Mouse (Mus musculus) cerebellum, adult 18-20 months (tissue): Measurements from ENCODE around the gene Iscu.
"Not testable (repeated sequence)": the region's sequence is repeated elsewhere in the genome, so short reads cannot be mapped to it uniquely, and the experiment has no call there.

Experiments
- DNase-seq, 2 experiments: peaks; one replicate each; pipeline ENCODE4 v3.0.0; 2021

Gene Iscu

DNA sequence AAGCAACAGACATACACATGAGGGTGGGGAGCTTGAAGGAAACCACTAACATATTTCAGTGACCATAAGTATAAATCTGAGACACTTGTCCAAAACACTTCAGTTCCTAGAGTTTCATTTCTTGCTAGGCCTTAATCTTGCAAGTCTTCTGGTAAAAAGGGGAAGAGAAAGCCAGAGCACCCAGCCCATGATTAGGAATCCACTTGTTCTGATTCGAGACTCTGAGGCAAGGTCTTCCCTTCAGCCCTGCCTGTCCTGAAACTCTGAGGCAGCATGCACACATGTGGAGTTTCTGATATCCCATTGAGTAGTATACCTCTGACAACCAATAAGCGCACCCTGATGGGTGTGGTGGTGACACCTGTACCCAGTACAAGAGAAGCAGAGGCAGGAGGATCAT is 11.0 kb upstream of the Iscu start:
- no peak for DNase-seq

DNA sequence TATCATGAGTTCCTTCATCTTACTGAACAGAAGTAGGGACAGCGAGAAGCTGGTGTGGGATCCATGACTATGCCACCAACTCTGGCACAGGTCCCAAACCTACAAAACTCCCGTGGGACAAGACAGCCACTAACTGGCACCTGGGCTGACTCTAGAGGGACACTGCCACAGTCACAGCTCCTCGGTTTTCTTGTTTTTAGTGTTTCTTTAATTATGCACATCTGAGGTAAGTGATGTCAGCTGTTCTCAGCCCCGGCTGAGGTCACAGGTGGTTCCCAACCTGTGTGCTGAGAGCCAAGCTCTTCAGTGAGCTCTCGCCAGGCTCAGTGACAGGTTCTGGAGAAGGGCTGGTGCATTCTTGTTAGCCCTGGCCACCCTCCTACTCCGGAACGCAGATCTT is 8.1 kb upstream of the Iscu start:
- DNase-seq, result no peak

DNA sequence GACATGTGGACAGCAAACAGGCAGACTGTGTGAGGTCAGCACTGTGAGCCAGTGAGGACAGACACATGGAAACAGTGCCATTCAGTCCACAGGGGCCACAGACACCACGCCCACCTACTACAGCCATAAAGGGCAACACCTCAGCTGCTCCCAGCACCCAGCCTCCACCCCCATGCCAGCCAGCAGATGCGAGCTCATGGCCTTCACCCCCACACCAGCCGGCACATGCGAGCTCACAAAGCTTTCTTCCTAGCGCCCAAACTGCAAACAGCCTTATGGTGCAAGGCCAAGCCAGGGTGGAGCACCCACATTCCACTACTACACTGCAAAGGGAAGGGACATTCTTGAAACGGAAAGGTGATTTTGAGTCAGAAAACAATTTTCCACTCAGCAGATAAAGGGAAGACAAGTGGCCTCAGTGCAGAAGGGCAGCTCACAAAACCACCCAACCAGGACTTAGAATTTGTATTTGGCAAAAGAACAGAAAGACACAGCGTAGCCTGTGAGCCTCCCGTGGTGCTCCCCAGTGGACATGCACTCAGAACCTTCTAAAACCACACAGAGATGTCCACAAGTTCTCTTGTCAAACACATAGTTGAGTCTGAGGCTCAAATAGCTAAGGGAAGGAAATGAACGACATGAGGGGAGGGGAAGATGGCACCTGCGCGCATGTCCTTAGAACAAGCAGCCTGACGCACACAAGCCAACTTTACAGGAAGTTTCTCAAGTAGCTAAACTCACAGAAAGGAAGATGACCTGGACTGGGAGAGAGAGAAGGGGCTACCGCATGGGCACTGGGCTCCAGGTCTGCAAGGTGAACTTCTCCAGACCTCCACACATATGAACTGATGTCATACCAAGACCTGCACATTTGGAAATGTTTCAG is 6.7 kb upstream of the Iscu start:
- no peak for DNase-seq

DNA sequence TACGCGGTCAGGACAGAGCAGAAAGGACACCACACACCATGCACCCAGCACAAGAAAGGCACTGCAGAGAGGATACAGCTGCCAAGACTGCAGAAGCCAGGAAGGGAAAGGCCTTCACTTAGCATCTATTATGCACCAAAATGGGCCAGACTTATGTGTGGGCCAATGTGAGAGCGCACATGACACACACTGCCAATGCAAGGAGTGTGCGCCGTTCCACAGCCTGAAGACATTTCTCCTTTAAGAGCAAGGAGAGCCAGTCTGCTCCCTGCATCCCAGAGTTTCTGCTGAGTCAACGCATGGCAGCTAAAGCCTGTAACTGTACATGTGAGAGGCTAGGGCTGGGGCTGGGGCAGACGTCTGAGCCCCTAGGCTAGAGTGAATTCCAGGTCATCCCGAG is 3.7 kb upstream of the Iscu start:
- no peak for DNase-seq

DNA sequence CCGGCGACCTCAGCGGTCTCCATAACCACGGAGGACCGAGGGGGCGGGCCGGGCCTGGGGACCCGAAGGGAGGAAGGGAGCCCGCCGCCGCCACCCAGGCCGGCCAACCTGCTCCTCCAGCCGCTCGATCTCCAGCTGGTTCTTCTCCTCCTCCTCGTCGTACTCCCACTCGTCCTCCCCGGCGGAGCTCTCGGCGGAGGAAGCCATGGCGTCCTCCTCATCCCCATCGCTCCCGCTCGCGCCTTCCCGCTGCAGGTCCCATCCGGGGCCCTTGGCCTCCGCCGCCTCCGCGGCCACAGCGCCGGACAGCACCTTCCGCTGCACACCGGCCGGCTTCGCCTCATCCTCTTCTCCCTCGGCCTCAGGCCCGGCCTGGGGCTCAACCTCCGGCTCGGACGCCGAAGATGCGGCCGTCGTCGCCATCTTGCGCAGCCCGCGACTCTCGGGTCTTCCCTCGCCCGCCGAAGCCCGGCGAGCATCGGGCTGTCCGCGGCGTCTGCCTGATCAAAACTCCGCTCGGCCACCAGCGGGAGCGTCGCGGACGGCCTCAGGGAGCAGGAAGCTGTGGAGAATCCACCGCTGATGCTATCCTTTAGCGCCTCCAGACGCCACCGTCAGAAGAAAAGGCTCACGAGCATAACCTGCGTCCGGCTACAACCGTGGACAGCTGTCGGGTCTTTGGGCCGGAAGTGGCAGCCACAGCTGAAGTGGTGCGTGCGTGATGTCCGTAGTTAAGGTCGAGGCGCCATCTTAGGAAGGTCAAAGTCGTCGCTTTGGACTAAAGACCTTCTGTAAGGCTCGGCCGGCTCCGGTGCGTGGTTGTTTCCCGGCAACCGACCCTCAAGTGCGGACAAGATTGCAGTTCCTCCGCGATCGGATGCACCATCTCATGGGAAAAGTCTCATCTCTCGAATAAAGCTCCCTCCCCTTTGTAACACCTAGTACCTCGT is 1.1 kb upstream of the Iscu start:
- DNase-seq, result peak; percentile 85 to 86

DNA sequence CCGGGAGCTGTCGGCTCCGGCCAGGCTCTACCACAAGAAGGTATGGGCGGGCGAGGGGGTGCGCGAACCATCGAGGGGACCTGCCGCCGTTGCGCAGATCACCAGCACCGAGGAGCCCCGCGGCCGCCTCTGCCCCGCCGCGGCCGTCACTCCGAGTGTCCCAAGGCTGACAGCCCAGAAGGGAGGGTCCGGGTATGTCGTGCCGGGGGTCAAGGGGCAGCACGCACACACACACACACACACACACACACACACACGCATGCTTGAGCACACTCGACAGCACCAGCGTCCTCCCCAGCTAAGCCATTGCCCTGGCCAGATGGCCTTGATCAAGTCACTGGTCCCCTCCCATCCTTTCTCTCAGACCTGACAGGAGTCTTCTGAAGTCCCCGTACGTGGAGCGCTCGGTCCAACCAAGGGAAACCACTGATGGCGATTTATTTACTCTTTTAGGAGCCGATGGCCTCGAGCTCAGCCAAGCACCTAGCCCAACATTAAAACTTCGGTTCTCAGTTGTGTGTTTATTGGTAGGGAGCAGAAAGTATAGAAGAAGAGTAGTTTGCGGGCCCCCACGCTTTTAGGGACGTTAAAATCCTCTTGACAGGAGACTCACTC is 464 bp downstream of the Iscu start:
- no peak for DNase-seq

DNA sequence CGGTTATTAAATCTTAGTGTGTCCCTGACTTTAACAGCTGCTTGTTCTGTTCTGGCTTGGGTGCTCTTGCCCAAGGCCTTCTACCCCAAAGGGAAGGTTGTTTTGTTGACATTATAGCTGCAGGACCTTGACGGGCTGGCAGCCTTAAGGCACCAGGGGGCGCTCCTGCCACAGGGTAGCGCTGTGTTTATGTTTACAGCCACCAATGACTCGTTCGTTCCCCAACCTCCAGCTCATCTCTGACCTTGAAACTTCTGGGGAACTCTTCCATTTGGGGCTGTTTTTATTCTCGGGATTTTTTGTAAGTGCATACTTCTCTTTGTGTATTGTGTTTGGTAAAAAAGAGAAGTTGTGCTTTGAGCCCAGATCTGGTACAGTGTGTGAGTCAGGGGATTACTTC is 1.1 kb downstream of the Iscu start:
- DNase-seq, result peak; percentile 76 to 82

DNA sequence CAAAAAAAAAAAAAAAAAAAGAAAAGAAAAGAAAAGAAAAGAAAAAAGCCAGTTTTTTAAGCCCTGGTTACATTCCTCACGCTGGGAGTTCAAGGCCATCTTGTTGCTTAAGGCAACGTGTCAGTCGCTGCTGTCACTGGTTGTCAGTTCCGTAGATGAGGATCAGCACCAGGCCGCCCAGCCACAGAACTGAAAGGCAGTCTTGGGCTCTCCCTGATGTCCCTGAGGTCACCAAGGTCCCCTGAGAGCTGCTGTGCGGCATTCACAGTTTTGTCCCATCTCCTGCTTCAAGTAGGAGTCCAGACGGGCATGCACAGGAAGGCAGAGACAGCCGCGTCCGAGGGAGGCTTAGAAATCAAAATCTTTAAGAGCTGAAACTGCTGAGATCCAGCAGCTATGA is 3.0 kb downstream of the Iscu start:
- no peak for DNase-seq

DNA sequence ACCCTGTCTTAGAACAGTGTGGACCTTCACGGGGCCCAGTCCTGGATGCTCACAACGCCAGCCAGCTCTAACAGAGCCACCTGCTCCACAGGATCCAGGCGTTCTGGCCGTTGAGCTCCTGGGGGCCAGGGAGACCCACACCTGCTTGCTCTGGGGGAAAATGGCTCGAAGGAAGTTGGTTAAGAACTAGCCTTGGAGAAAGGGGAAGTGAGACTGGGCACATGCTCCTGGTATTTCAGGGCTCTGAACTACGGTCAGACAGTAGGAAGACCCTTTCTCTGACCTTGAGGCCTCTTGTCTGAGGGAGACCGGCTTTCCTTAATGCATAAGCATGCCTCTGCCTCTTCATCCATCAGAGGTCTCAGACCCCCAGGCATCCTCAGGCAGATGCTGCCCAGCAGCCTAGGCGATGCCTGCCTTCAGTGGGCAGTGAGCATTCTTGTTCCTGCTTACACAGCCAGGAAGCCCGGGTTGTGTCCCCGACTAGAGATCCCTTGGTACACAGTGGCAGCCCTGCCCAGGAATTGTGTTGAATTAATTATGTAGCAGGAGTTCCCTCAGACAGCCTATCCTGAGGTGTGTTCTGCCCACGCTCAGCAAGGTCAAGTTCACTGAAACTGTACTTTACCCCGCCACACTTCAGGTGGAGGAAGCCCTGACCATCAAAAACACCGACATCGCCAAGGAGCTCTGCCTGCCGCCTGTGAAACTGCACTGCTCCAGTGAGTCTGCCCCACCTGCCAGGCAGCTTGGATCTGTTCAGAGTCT is 3.8 kb downstream of the Iscu start:
- DNase-seq, result no peak

DNA sequence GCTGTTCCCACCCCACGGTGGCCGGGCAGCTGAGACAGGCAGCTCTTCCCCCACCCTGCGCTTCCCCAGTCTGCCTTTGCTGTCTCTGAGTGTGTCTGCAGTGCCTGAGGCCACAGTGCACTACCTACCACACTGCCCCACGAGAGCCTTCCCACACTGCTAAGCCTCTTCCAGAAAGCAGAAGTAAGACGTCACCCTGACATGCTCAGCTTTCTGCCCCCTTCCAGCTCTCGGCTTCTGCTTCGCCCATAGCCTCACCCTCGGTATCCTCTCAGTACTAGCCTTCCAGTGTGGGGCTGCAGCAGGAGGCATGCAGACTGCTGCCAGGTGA is 4.3 kb downstream of the Iscu start:
- DNase-seq, result no peak

DNA sequence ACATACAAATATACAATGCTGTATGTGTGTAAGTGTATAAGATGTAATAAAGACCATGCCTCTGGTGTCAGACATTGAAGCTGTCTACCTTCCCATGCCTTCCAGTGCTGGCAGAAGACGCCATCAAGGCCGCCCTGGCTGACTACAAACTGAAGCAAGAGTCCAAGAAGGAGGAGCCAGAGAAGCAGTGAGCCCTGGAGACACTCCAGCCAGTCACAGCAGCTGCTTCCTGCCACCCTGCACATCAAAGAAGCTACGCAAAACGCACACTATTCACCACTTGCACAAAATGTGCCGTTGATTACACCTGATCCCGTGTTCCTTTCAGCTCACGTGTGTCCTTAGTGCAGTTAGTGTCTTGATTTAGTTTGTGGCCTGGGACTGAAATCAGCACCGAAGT is 5.2 kb downstream of the Iscu start:
- DNase-seq, result not testable (repeated sequence)

DNA sequence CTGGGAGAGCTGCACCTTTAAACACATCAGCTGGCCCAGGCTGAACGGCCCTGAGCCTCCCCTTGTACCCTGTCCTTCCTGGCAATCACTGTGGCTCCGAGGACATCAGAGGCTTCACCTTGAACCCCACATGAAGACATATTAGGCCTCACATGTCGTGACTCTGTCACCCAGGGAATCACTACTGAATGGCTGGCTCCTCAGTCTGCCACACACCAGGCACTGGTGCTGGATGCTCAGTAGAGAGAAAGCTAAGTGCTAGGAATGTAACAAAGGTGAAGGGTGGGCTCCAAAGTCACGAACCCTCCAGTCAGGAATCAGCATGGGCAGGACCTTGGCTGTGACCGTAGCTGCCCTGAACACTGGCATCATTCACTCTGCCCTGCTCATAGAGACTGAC is 7.0 kb downstream of the Iscu start:
- DNase-seq, result no peak

DNA sequence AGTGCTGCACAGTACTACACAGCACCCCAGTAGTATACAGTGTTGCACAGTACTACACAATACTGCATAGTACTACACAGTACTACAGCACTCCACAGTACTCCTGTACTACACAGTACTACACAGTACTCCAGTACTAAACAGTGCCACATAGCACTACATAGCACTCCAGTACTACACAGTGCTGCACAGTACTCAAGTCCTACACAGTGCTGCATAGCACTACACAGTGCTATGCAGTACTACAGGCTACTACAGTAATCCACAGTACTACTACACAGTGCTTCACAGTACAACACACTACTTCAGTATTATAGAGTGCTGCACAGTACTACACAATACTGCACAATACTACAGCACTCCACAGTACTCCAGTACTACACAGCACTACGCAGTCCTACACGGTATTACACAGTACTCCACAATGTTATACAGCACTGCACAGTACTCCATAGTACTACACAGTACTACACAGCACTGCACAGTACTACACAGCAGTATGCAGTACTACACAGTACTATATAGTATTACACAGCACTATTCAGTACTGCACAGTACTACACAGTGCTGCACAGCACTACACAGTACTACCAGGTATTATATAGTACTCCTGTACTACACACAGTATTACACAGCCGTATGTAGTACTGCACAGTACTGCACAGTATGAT is 7.7 kb downstream of the Iscu start:
- DNase-seq, result no peak

DNA sequence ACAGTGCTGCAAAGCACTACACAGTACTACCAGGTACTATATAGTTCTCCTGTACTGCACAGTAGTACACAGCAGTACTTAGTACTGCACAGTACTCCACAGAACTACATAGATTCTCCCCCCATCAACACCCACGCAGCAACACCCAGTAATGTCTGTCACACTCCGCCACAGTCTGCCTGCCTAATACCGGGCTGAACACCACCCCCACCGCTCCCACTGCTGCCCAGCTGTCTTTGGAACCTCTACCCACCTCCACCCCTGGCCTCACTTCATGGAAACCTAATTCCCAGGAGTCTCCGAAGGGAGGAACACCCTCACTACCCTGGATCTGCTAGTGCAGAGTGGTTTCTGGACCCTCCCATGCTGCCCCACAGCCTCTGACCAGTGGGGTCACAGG is 8.2 kb downstream of the Iscu start:
- DNase-seq, result no peak

DNA sequence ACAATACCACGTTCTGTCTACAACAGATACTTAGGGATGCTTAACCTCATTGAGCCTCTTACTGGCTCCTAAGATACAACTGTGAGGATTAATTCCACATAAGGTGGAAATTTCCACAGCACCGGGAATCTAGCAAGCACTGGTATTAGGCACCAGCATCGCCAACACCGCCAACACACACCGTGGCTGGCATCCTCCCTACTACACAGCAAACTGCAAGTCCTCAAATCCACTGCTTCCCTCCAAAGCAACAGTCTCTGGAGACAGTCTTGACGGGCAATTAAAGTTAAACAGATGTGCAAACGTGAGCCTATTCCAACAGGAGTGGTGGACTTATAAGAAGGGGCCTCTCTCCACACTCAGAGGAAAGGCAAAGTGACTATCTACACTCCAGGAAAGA is 8.7 kb downstream of the Iscu start:
- DNase-seq, result no peak

DNA sequence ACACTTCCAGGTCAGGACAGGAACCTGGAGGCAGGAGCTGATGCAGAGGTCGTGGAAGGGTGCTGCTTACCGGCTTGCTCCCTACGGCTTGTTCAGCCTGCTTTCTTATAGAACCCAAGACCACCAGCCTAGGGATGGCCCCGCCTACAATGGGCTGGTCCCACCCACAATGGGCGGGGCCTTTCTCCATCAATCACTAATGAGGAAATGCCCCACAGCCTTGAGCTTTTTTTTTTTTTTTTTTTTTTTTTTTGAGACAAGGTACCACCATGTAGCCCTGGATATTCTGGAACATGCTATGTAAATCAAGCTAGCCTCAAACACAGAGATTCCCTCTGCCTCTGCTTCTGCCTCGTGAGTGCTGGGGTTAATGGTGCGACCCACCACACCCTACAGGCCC is 9.3 kb downstream of the Iscu start:
- no peak for DNase-seq

DNA sequence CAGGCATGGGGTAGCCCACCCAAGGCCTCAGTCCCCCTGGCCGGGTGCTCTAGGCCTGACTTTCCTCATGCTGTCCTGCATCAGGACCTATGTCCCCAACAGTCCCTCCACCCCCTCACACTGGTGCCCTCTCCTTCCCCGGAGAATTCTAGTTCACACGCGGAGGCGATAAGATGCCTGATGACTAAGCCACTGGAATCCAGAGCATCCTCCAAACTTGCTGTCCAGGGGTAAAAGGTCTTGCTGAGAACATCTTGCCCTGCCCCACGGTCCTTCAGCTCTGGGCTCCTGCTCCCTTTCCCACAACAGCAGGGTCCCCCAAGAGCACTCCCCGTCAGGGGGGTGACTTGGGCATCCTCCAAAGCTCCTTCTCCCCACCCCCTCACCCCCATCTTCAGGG is 10.1 kb downstream of the Iscu start:
- DNase-seq, result no peak

DNA sequence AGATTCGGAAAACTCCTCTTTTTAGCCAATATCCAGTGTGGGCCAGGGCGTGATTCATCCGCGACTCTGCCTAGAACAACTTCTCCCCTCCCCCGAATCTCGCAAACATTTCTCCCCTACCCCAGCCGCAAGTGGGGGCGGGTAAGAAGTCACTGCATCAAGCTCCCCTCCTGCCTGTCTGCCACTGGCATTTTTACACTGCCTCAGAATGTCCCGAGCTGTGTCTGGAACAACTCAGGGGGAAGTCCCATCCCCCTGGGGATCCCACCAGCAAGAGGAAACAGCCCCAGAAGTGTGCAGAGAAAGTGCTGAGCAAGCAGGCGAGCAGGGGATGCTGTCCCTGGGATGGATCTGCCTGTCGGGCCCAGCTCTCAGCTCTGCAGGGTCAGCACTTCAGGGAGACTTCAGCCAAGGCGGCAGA is 11.0 kb downstream of the Iscu start:
- no peak for DNase-seq

DNA sequence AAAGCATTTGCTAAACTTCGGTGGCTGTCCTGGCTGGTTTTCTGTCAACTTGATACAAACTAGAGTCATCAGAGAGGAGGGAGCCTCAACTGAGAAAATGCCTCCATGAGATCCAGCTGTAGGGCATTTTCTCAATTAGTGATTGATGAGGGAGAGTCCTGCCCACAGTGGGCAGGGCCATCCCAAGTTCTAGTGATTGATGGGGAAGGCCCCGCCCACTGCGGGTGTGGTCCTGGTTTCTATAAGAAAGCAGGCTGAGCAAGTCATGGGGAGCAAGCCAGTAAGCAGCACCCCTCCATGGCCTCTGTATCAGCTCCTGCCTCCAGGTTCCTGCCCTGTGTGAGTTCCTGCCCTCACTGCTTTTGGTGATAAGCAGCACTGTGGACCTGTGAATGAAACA is 11.6 kb downstream of the Iscu start:
- DNase-seq, result not testable (repeated sequence)

DNA sequence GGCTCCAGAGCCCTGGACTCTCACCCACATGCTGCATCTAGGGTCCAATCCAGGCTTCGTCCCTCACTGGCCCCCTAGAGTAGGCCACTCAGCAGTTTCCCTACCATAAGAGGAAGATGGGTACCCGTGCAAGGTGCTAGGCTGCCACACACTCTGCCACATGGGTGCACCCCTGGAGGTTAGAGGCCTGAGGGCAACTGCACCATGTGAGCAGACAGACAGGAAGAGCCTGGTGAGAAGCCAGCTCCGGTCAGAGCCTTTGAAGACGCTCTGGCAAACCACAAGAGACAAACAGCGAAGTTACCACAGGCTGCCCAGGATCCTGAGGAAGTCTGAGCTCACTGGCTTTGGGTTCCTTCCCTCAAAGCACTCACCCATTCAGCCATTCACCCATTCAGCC is 14.4 kb downstream of the Iscu start:
- DNase-seq, result no peak

DNA sequence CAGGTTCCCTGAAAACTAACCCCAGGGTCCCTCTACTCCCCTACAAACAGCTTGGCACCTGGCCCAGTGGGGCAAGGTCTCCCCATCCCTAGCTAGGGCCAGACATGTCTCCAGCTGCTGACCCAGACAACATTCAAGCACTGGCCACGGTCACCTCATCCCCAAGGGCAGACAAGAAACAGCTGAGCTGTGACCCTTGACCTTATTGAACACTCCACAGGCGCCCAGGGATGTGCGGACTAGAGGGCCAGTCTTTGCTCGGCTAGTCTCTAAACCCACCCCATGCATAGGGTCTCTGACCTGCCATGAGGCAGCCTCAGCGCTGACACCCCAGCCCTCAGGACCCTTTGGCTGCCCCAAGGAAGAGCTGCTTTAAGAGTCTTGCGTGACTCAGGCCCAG is 16.1 kb downstream of the Iscu start:
- no peak for DNase-seq

DNA sequence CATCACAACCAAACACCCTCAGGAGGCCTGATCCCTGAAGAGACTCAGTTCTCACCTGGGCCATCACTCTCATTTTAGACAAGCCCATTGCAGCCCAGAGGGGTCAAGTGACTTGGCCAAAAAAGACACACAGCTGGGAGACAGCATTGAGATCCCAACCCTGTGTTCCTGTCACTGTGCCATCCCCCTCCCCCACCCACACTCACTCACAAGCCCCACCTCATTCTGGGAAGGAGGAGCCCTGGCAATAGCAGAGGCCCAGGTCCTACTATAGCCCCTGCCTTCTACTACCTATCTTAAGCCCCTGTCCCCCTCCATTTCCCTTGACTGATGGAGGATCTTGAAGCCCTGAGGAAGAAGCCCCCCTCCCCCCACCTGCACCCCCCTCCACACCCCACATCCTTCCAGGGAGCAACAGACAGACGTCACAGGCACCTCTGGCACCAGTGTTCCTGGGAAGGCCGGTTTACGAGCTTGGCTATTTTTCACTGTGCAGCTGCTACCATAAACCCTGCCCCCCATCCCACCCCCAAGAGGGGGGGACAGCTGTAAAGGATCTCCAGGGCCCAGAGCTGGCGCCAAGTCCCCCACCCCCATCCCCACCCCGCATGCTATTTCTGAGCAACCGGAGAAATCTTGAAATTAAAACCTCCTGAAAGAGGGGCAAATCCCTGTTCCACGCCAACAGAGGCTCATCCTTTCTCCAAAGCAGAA is 16.7 kb downstream of the Iscu start:
- DNase-seq, result no peak
